In the genomic region with DNA sequence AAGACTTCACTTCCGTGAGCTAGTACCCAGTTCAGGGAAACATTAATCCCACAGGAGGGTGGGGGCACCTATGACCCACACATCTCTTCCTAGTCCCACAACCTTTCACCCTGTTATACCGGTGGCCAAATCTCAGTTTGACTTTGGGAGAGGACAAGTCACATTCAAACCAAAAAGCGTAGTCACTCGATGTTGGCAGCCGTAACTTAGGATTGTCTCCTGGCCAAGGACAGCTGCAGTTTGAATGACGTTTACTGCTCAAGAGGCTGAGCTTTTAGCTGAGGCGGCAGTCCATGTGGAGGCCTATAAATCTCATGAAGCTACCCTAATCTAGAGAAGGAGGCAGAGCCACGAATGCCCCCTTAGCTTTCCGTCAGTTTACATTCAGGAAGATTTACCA, we compare ENCODE assay signal across 11 mouse cellular contexts.
DNase-seq lines count a peak whose midpoint lies in the region.
"Had no signal": no experiment of that assay in that cellular context is flagged by ENCODE, and none has a peak within 500 bp of the region (broad histone marks: within the 10 kb centered on the region; RNA-seq: fewer than 3 reads in every experiment).

No protein-coding gene starts in this region.

- intact Hi-C loops in heart, postnatal 25 days (cut with DNase I) = no loop called here
- intact Hi-C loops in left cerebral cortex, postnatal 4 days (cut with DNase I) = no loop called here
- intact Hi-C loops in gastrocnemius, postnatal 14 days (cut with DNase I; ENCODE audit: low total_unique reads) = no loop called here

- DNase-seq in heart, adult 8-10 months (ENCODE audit: low spot score) = peak; percentile 1
- no peak for DNase-seq in heart, postnatal 25 days (ENCODE audit: low spot score)
- DNase-seq in left cerebral cortex, postnatal 4 days = peak; percentile 3
- no peak for DNase-seq in left cerebral cortex, adult 18-20 months (ENCODE audit: low spot score in 2 of 2)
- peak; percentile 59 for DNase-seq in adrenal gland, postnatal 10 days
- peak; percentile 30 for DNase-seq in gastrocnemius, postnatal 14 days
- no peak for DNase-seq in c-Kit-positive CD71-positive TER-119-positive erythroid progenitor cells, embryonic 14.5 days (ENCODE audit: low spot score)
- DNase-seq: cerebellum, adult 8-10 months; kidney, postnatal 4 days; lung, embryonic 14.5 days; thymus, postnatal 14 days had no signal

Comparison
In these comparisons a context has a peak if more than half of its experiments do, and no peak if none do; other contexts are left out.
1. DNase-seq: peak in heart, adult 8-10 months (single experiment), left cerebral cortex, postnatal 4 days (single experiment), adrenal gland, postnatal 10 days (single experiment) and gastrocnemius, postnatal 14 days (single experiment); none in heart, postnatal 25 days (single experiment), left cerebral cortex, adult 18-20 months (0 of 2) and c-Kit-positive CD71-positive TER-119-positive erythroid progenitor cells, embryonic 14.5 days (single experiment).